Mouse (Mus musculus) layer of hippocampus, postnatal 36 days (tissue): Measurements from ENCODE around the gene Sbsn. TPM values are rescaled to one million over a fixed set of nuclear protein-coding genes. Genes with fewer than 3 reads are reported as not detected.

Experiments
- DNase-seq, 2 experiments: peaks; one replicate each; pipeline ENCODE4 v3.0.0; 2022
- total RNA-seq, 2 experiments: library from RNA; stranded (reverse); gene quantifications; 2 replicates each; pipeline ENCODE4 v1.2.3; 2021

The Sbsn gene
- total RNA-seq, 2 experiments from 2014 or later, result 6.4 to 9.7 TPM

DNA sequence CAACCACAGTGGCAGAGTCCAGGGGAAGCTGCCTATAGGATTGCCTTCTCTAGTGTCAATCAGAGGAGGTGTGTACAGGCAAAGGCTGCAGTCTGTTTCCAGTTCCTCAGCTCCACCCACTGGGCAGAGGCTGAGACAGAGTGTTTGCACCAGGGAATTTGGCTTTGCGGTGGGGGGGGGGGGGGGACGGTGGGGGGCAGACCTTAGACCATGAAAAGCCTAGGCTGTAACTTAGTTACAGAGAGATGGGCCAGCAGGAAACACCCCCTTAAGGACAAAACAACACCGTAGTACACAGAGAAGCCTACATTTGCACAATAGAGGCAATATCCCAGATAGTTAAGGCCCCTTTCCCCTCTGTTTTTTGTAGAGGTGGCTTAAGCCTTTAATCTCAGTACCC lies 5.7 kb downstream of the Sbsn start:
- DNase-seq, result no peak

DNA sequence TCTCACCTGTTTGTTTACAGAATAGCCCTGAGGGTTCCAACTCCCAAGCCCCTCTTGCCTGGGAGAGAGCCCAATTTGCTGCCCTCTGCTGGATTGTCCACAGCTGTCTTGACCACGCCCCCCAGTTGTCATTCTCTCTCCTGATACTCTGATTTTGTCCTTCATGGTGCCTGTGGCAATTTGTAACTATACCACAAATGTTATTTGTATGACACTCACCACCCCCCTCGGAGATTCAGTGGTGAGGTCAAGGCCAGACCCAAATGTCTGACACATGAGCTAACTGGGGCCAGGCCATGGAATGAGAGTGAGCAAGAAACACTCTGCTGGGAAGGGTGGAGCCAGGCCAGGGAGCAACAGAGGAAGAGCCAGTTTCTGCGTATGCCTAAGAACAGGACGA lies 7.6 kb downstream of the Sbsn start:
- no peak for DNase-seq

DNA sequence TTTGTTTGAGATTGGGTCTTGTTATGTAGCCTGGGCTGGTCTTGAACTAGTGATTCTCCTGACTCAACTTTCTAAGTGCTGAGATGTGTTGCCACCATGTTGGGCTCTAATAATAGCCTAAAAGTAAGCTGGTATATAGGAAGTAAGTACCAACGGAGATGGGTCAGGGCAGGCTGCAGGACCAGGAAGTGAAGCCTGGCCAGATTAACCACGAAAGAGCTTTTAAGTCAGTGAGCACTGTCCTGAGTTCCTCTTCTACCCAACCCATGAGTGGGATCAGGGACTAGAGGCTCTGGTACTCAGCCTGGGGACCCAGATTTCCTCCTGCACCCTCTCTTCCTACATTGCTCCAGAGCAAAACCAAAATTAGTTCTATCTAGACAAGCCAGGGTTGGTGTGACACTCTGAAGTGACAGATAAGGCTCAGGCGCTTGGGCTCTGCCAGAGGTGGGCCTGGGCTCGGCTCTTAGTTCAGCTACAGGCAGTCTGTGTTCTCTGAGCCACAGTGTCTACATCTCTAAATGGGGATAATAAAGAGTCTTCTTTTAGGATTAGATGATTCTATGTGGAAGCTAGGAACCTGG lies 10.6 kb downstream of the Sbsn start:
- DNase-seq, result no peak

DNA sequence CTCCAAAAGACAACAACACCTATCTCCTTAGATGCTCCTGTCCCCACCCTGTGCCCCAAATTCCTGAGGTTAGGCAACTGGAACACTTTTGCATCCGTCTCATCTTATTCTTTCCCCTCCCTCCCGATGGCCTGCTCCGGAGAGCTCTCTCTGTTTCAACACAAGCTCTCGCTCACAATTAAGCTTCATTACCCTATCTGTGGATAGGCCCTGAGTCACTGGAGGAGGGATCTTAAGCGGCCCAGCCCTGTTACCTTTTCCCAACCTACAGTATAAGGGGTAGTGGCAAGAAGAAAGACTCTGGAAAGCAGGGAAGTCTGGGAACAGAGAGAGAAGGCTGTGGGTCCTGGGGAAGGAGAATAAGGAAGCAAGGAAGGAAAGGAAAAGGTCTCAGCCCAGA lies 12.2 kb downstream of the Sbsn start, which contains the start of gene Dmkn:
TSS of gene Dmkn (plus strand) at position 301 of the 400 bp plus-strand sequence.
- DNase-seq, result no peak

DNA sequence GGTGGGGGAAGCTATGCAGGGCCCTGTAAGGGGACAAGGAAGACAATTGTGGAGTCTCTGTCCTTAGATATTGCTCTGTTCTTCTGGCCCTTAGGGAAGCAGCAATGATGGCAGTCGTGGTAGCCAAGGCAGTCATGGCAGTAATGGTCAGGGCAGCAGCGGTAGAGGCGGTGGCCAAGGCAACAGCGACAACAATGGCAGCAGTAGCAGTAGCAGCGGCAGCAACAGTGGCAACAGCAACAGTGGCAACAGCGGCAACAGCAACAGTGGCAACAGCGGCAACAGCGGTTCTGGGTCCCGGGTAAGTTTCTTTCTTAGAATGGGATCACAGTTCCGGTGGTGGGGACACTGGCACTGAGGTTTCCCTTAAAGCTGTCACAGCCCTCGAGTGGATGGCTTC lies 13.9 kb downstream of the Sbsn start:
- no peak for DNase-seq

DNA sequence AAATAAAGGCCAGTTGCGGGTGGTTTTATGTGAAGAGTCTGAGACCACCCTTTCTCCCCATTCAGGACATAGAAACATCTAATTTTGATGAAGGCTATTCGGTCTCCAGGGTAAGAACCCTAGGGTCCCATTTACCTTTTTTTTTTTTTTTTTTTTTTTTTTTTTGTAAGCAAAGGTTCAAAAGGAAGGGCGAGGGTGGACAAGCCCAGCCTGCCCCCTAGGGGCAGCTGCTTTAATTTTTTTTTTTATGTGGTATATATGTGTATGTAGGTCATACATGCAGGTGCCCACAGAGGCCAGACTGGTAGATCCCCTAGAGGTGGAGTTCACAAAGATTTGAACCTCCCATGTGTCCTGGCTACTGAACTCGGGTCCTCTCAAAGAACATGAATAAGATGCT lies 15.1 kb downstream of the Sbsn start:
- DNase-seq, result no peak

DNA sequence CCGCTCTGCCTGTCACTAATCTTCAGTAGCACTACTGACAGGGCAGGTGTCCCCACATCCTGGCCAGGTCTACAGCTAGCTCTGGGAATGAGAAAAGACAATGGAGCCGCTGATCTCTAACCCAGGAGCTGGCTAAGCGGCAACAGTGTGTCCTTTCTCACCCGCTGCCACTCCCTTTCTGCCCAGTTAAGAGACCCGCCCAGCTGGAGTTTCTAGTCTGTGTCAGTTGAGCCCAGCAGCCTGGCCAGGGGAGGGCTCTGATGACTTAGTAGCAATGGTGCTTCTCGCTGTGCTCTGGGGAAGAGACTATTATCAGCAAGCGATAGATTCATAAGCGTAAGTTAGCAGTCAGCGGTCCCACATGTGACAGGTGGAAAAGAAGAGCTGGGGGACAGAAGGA lies 18.0 kb downstream of the Sbsn start:
- no peak for DNase-seq

DNA sequence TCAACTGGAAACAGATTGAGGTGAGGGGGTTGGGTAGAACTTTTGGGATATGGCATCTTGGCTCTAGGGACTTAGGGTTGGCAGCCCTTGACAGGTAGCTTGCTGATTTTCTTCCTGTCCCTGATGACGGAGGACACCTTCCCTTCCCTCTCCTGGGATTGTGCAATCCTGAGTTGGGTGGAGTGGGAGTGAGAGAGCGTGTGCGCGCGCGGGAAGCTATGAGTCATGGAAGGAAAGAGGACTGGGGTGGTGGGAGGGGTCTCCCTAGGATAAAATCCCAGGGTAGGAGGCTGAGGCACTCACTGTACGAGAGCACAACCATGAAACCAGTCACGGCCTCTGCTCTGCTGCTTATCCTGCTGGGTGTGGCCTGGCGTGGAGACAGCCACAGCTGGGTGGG lies 24.8 kb downstream of the Sbsn start:
- DNase-seq, result no peak

DNA sequence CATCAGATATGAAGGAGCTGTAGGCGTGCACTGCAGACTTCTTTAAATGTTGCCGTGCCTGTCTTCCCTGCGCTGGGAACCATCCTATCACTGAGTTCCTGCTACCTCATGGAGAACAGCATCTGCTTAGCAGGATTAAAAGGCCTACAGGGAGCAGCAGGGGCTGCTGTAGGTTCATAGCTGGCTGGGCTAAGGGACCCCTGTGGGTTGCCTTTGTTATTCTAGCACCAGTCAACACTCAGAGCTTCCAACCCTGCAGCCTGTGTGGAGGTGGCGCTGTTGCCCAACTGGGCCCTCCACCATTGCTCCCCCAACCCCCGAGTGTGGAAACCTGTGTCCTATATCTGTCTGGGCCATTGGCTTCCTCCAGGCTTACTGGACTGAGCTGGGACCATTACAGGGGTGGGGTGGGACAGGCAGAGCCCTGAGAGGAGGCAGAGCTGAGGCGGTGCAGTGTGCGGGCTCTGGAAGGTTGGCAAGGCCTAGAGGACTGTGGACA lies 25.9 kb downstream of the Sbsn start:
- no peak for DNase-seq

DNA sequence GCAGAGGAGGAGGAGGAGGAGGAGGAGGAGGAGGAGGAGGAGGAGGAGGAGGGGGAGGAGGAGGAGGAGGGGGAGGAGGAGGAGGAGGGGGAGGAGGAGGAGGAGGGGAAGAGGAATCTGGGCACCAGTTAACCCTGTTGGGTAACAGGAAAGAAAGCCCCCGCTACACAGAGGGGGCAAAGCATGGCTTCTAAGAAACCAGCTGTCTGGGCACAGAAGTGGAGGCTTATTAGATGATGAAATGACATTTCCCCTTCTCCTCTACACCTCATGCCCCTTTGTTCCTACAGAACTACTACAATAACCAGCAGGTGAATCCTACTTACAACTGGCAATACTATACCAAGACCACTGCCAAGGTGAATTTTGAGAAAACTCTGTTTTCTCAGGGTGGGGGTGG lies 26.6 kb downstream of the Sbsn start:
- DNase-seq, result no peak

DNA sequence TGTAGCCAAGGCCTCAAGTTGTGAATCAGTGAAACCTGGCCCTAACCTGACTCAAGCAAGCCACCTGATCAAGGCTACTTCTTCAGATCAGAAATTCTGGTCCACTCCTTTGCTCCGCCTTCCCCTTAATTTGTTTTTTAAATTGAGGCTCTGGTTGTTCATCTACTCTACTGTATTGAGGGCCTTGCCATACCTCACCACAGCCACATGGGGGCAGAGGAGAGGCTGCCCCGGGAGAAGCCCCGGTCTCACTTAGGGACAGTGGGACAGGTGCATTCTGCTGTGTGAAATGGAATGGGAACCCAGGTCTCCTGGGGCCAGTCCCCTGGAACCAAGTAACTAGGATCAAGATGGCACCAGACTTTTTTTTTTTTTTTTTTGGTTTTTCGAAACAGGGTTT lies 30.5 kb downstream of the Sbsn start:
- no peak for DNase-seq

DNA sequence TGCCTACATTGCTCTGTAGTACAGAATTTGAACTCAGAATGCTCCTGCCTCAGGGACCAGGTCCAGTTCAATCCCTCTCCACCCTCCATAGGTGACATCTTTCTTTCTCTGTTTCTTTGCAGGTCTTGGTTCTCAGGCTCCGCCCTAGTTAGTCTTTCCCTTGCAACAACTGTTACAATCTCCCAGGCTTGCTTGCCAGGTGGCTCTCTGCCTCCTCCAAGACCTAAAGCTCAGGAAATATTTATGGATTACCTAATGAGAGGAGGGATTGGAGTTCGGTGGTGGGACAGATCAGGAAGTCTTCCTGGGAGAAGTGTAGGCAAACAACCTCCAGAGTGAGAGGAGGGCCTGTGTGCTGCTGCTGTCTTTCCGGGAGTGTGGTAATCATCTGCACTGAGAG lies 31.4 kb downstream of the Sbsn start:
- DNase-seq, result no peak

DNA sequence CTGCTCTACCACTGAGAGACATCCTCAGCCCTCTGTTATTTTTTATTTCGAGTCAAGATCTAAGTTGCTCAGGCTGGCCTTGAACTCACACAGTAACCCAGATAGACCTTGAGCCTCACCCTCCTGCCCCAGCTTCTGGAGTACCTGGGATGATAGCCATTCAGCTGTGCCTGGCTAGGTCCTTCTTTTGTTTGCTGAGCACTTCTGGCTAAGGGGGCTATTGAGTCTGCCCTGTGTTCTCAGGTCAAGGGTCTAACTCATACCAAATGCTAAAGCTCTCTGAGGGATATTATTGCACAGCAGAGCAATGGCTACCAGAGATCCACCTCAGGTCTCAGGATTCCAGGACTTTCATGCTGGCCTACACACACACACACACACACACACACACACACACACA lies 33.9 kb downstream of the Sbsn start:
- no peak for DNase-seq

DNA sequence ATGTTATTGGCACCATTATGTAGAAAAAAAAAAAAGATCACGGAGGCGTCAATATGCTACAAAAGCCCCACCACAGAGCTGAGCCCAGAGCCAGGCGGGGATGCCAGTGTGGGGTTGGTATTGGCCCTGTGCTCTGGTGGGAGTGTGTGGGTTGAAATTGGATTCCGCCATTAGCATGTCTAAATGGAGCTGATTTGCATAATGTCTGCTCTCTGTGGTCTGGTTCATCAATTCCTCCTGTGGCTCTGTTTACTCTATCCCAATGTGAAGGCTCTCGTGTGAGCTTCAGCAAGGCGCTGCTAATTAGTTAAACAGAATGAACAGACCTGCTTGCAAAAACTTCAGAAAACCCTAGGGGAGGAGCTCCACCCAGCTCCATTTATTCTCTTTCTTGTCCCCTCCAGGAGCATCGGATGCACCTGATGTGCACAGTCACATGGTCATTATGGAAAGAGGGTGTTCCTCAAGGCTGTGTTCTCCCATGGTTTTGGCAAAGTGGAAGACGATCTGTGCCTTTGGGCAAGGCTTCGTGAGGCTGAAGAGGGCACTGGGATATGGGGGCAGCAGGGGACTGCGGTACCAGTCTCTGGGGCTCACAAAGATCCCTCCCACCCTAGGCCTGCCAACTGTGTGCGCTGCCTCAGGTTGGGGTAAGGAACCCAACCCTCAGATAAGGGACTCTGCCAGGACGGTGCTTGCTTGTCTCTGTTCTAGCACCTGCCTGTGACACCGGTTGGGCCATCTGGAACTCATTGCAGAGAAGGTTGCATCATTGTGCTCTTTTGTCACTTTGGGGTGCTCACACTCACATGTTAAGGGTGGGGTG lies 34.7 kb downstream of the Sbsn start:
- DNase-seq, result peak; percentile 72 to 73

DNA sequence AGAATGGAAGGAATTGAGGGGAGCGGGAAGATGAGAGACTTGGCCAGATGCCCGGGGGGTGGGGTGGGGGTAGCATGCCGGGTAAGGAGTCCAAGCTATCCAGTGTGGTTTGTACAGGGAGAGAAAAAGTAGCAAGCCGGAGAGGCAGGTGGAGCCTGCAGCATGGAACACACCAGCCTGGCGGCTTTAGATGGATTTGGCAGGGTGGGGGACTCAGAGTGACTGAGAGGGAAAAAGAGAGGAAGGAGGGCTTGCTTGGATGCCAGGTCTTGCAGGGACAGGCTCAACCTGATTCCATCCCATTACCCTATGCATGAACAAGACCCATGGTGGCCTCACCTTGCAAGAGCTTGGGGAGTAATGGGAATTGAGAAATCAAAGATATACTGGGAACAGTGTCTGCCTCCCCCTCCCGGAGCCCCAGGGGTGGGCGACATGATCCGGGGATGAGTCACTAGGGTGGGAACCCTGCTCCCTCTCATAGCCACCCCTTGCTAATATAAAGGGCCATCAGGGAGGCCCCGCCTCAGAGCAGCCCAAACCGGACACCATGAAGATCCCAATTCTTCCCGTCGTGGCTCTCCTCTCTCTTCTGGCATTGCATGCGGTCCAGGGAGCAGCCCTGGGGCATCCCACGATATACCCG lies 36.2 kb downstream of the Sbsn start, which contains the start of gene Krtdap:
TSS of gene Krtdap (plus strand) at position 520 of the 646 bp plus-strand sequence.
- DNase-seq, result no peak

DNA sequence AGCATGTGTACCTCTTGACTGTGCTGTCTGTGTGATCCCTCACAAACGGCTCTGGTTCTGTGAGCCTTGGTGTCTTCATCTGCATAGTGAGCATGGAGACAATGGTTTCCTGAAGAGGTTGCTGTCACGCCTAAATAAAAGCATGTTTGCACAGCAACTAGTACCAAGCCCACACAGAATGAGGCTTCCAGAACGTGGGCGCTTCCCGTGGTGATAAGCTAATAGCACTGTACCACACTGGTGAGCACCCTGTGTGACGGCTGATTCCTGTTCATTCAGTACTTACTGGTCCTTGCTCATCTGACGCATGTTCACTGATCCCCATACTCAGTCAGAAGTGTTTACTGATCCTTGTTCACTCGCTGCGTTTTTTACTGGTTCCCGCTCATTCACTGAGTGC lies 38.9 kb downstream of the Sbsn start:
- DNase-seq, result peak; percentile 11 to 24

DNA sequence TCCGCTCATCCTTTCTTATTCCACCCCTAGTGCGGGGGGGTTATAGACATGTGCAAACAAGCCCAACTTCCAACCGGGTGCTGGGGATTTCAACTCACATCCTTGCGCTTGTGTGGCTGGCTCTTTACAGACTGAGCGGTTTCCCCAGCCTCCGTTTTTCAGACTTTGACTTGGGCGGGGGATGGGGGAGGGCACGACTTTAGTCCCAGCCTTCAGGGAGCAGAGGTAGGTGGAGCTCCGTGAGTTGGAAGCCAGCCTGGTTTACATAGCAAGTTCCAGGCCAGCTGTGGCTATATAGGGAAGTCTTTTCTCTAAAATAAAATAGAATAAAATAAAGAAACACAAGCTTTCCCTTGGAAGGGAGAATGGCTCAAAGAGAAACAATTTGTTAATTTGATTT lies 40.6 kb downstream of the Sbsn start:
- no peak for DNase-seq

DNA sequence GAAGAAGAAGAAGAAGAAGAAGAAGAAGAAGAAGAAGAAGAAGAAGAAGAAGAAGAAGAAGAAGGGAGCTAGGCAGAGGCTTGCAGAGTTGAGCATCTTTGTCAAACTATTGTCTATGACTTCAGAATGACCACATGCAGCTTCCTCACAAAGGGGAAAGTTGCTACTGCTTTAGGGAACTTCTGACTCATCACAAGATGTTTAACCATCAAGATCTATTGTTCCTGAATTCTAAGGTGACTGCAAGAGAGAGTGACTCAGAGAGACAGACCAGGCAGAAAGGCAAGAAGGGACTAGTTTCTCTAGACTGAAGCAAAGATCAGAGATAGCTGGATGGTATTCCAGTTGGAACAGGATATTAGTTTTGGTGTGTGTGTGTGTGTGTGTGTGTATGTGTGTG lies 43.6 kb downstream of the Sbsn start:
- no peak for DNase-seq

DNA sequence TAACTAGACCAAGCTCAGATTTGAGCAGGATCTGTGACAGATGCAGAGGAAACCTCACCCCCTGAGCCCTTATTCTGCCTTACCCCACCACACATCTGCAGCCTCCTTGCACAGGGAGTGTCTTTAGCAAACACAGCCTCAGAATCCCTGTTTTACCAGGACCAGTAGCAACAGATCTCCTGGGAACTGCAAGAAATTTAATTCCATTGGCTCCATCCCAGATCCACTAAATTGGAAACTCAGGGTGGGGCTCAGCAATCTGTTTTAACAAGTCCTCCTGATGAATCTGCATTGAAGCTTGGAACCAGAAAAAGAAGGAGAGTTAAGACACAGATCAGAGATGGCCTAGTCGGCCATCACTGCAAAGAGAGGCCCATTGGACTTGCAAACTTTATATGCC lies 45.5 kb downstream of the Sbsn start:
- DNase-seq, result no peak

DNA sequence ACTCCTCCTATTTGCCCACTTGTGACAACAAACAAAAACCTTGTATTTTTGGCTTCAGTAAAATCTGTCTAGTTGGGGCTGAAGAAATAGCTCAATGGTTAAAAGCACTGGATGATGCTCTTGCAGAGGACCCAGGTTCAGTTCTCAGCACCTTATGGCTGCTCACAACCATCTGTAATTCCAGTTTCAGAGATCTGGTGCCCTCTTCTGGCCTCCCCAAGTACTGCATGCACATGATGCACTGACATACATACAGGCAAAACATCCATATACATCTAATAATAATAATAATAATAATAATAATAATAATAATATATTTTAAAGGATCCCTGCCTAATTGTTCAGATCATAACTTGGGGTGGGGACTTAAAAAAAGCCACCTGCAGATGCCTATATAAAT lies 49.4 kb downstream of the Sbsn start:
- no peak for DNase-seq

DNA sequence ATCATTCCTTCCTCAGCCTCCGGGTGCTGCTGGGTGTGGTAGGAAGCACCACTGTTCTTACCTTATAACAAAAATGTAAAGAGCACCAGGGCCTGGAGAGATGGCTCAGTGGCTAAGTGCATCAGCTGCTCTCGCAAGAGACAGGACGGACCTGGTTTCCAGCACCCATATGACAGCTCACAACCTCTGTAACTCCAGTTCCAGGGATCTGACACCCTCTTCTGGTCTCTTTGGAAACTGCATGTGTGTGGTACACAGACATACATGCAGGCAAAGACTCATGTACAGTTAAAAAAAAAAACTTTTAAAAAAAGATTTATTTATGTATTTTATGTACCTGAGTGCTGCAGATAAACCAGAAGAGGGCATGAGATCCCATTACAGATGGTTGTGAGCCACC lies 52.0 kb downstream of the Sbsn start:
- DNase-seq, result no peak

DNA sequence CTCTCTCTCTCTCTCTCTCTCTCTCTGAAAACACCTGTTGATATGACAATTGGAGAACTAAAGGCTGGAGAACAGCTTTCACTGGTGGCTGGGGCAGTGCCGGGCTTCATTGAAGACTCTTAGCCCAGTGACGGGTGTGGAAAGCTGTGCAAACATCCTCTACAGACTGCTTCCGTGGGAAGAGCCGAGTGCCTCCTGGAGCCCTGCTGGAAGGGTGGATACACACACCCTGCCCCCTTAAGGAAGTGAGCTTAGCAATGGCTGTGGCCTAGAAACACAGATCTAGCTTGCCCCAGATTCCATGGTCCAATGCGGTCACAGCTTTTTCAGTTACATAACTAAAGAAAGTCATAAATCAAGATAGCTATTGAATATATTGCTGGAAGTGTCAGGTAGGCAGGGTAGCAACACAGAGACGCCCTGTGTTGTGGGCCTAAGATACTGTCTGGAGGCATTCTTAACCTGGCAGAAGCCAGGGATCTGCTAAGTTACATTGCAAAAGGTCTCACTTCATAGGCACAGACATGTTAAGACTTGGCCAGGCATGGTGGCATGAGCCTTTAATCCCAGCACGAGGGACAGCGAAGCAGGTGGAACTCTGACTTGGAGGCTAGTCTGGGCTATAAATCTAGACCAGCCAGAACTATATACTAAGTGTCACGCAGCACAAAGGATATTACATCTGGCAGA lies 52.9 kb downstream of the Sbsn start:
- DNase-seq, result no peak
